Mouse (Mus musculus) urinary bladder, adult 18-20 months (tissue): ENCODE results near the gene Nipsnap2.
"Not testable (repeated sequence)": the region's sequence is repeated elsewhere in the genome, so short reads cannot be mapped to it uniquely, and the experiment has no call there.

Source experiments
- DNase-seq, 2 experiments: peaks; one replicate each; pipeline ENCODE4 v3.0.0; 2022; ENCODE audit warnings: low spot score in 2 of 2, mixed read lengths in 2 of 2

Nipsnap2 gene

DNA sequence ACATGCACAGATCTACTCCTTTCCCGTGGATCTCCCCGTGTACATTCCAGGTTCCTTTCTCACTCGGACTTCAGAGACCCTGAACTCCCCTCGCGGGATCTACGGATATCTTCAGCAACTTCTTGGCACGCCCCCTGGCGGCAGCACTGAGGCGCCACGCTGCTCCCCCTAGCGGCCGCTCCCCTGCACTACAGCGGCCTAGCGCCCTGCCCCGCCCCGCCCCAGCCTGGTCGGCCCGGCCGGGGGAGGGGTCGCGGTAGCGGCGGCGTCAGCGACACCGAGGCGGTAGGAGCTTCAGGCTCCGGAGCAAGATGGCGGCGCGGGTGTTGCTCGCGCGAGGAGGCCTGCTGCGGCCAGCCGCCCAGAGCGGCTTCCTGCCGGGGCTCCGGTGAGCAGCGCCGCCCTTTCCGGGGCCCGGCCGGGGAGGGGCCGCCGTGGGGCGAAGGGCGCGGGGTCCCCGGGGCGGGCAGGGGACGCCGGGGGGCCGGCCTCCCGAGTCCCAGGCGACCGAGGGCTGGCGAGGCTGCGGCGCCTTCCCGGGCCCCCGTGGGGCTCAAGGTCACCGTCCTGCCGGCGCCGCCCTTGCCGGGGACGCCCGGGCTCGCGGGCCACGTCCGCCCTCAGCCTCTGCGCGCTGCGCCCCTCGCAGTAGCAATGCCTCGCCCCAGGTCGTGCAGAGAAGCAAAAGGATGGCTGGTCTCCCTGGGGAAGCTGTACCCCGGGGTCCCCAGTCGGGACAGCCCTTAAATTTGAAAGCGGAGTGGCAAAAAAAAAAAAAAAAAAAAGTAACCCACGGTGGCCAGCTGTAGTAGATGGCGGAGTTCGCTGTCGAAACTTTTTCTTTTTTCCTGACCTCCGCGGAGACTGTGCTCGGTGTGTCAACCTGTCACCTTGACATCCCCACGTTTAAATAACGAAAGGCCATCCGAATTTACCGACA, at the start of gene Nipsnap2:
Gene Nipsnap2, plus strand, starts transcription at position 230 of the 940 bp plus-strand sequence.
- peak; percentile 85 to 96 for DNase-seq

DNA sequence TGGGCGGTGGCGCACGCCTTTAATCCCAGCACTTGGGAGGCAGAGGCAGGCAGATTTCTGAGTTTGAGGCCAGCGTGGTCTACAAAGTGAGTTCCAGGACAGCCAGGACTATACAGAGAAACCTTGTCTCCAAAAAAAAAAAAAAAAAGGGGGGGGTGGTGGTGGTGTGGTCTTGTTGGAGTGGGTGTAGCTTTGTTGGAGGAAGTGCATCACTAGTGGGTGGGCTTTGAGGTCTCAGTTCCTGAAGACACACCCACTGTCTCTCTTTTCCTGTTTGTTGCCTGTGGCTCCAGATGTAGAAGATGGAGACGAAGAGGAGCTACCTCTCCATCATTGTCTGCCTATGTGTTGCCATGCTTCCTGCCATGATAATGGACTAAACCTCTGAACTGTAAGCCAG, 39.7 kb upstream of the Nipsnap2 start:
- not testable (repeated sequence) for DNase-seq

DNA sequence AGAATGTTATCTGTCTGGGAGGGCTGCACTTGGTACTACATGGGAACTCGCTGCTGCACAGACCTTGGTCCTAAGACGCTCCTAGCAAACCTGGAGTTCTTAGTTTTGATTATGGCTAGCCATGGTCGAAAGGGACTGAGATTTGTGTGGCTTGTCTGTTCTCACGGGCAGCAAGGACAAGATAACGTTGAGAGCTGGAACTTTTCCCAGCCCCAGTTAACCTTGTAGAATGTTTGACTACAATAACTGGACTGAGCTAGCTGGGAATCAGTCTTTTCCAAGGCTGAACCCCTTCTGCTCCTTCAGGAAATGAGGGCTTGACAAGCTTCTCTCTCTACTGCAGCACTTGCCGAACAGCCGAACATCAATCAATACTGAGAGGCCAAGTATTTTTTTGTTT, 37.2 kb upstream of the Nipsnap2 start:
- DNase-seq, result no peak

DNA sequence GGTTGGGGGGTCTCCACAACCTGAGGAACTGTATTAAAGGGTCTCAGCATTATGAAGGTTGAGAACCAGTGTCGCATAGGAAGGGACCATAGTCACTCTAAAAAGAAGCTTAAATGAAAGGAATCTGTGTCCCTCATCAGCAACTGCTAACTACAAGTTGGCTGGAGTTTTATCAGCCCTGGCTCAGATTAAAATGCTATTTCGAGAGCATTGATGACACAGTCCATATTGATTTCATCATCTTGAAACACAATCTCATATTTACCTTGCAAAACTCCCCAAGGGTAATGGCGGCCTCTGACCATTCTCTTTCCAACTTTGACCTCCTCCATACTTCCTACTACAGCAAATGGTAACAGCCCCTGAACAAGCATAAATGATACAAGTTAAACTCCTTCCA, 34.3 kb upstream of the Nipsnap2 start:
- no peak for DNase-seq

DNA sequence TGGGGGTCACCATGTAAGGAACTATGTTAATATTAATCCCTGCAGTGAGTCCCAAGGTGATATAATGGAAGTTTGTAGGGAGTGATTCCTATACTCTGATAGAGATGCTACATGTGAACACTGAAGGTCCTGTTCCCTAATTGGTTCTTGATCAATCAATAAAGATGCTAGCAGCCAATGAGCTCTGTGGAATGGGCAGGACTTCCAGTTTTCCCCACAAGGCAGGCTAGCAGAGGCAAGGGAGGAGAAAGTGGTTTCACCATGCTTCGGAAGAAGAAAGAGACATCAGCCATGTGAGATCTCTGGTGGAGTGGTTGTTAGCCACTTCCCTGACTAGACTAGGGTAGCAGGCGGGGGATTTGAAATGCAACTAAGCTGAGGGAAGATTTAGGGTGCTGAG, 24.4 kb upstream of the Nipsnap2 start:
- no peak for DNase-seq

DNA sequence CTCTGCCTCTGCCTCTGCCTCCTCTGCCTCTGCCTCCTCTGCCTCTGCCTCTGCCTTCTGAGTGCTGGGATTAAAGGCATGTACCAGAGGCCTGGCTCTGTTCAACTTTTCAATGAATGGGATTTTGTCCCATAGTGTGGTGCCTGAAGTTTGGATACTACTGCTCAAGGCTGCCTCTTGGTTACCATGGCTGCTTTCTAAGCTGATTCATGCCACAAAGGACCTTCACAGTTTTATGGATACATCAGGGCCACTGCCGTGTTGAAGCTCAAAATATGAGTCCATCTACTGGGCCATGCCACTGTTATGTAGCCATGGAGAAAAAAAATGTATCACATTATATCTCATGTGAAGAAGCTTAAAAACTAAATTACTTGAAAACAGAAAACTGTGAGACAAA, 23.2 kb upstream of the Nipsnap2 start:
- DNase-seq, result no peak

DNA sequence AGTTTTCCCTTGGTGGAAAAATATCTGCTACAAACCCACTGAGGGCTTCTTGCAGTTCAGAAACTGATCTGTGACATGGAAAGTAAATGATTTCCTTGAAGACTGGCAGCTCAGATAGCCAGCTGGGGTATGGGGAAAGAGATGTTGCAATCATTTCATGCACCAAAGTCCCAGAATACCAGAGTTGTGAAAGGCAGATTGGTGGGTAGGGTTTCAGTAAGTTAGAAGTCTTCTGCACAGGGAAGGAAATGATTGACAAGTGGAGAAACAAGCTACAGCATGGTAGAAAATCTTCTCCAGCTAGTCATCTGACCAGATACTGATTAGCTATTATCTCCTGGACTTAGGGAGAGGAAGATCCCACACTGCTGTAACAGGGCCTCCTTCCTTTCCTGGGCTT, 21.5 kb upstream of the Nipsnap2 start:
- DNase-seq, result no peak

DNA sequence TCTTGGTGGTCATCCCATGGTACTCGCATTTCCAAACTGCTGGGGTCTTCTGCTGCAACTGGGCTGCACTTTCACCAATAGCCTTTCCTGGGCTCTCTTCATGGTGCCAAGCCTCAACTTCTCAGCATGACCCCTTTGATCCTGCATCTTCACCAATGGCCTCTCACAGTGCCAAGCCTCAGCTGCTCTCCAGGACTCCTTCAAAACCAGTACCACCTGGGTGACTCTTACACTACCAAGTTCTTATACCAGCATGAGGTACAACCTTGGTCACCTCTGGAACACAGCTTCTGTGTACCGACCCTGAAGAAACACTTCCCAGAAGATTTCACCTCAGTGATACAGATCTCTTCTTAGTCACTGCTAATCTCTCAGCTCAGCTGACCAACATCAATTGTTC, 16.5 kb upstream of the Nipsnap2 start, which contains the start of gene Sept14:
Gene Sept14, minus strand, starts transcription at position 101 of the 400 bp plus-strand sequence.
- no peak for DNase-seq

DNA sequence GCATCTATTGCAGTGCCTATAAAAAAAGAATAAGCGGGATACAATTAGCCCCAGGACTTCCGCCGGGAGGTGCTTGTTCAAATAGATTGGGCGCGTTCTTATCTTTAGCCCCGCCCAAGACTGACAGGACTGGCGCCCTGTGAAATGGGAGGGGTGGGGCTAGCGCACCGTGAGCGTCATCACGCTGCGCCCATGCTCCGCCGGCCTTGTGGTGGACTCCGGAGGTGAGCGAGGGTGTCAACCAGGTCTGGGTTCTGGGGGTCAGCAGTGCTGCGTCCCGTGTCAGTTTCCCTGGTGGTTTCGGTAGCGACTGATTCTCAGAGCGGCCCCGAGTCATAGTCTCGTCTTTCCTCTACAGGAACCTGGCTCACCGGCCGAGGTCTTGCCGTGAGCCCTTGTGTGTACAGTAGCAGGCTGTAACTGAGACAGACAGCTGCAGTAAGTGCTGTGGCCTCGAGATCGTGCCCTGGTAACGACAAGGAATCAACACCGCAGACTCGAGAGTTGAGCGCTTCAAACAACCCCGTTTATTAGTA, 9.5 kb upstream of the Nipsnap2 start, which contains the start of gene Mrps17:
Gene Mrps17, plus strand, starts transcription at position 172 of the 536 bp plus-strand sequence.
- DNase-seq, result peak; percentile 87 to 89

DNA sequence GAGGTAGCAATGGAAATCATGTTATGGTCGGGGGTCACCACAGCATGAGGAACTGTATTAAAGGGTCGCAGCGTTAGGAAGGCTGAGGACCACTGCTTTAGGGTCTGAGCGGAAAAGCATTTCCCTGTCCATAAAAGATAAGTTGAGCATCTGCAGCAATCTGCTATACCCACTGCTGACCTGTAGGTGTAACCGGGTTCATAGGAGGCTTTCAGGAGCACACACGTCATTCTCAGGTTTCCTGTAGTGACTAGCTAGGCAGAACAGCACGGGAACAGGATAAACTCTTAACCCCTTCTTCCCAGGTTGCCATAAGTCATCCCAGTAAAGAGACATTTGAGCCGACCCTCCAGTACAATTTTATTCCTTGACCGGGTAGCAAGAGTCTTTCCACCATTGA, 7.8 kb upstream of the Nipsnap2 start:
- no peak for DNase-seq

DNA sequence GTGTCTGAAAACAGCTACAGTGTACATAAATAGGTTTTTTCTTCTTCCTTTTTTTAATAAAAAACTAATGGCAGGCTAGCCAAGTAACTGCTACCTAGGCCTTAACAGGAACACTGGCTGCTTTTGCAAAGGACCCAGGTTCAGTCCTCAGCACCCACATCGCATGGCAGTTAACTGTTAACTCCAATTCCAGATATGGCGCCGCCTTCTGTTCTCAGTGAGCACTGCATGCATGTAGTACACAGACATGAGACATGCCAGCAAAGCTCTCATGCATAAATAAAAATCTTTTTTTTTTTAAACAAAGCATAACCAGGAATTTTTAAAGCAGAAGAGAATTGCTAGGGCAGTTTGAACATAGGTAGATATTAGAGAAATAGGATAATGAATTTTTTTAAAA, 4.7 kb upstream of the Nipsnap2 start:
- no peak for DNase-seq

DNA sequence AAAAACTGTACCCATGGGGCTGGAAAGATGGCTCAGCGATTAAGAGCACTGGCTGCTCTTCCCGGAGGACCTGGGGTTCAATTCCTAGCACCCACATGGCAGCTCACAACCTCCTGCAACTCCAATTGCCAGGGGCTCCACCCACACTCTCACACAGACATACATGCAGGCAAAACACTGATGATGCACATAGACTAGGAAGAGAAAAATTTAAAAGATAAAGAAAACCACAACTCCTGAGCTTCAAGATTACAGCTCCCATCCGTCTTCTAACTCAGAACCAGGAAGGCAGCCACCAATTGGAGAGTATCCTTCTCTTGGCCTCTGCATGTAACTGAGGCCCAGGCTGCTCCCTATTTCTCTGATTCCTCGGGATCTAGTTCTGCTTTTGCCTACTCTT, 595 bp upstream of the Nipsnap2 start:
- no peak for DNase-seq

DNA sequence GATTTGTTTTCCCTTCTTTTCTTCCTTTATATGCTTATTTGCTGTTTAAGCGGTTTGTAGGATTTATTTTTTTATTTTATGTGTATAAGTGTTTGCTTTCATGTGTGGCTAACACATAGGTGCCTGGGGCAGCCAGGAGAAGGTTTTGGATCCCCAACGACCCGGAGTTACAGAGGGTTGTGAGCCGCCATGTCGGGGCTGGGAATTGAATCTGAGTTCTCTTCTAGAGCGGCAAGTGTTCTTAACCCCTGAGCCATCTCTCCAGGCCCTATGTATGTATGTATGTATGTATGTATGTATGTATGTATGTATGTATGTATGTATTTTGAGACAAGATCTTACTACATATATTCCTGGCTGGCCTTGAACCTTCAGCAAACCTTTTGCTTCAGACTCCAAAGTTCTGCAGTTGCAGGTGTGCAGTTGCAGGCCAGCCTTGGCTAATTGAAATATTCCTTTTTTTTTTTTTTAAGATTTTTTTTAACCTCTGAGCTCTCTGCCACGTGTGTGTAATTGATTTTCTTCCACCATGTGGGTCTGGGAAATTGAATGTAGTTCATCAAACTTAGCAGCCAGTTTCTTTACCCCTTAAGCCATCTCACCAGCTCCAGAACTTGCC, 1.0 kb downstream of the Nipsnap2 start:
- DNase-seq, result no peak

DNA sequence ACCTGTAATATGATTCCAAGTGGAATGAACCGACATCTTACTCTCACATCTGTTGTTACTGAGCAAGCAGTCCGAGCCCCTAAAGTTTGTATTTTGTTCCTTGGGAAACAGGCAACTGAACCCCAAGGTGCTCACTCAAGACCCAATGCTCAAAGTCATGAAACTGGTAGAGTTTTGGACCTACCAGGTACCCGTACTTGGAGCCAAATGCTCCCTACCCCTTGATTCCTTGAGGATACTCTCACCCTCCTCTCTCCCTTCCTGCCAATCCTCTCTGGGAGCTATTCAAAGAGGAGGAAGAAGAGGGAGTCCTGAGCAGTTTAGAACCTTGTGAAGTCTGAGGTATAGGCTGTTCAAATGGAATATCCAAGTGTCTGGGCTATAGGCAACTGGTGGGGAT, 1.9 kb downstream of the Nipsnap2 start:
- no peak for DNase-seq

DNA sequence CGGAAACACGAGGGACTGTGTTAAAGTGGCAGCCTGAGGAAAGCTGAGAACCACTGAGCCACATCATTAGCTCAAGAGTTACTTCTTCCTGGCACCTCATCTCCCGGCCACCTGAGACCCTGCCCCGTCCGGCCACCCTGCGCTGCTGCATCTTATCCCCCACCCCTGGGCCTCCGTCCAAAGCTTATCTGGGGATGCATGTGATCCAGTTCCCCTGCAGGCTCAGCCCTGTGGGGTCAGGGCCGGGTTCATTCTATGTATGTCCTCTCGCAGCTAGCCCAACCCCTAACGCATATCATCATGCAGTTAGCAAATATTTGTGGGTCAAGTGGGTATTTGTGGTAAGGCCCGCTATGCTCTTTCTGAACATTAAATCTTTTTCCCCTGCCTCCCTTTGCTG, 4.4 kb downstream of the Nipsnap2 start:
- no peak for DNase-seq

DNA sequence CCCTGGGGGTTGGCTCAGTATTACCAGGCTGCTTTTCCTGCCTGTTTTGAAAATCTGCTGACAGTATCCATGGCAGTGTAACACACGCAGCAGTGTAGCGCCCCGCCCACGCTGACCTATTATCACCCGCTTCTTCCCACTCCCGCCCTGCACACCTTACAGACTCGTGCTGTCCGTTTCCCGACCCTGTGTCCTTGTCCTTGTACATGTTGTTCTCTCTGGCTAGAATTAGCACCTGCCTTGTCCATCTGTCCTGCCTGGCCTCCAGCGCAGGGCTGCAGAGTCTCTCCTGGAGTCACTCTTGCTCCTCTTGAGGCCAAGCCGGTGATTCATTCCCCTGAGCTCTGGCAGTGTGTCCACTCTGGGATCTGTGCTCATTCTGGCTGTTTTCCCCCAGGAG, 5.5 kb downstream of the Nipsnap2 start:
- peak in 1 of 2 experiments; percentile 28 for DNase-seq

DNA sequence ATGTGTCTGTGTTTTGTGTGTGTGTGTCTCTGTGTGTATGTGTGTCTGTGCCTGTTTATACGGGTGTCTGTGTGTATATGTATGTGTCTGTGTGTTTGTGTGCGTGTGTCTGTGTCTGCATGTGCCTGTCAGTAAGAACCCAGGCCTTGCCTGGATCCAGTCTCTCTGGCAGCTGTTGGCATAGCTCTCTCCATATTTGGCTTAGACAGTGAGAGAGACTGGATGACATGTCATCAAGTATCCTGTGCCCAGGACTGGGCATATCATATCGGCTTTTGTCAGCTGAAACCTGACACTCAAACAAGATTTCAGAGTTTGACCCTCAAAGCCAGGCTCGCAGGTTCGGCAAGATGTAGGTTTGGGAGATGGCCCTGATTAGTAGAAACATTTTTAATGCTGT, 6.2 kb downstream of the Nipsnap2 start:
- DNase-seq, result no peak

DNA sequence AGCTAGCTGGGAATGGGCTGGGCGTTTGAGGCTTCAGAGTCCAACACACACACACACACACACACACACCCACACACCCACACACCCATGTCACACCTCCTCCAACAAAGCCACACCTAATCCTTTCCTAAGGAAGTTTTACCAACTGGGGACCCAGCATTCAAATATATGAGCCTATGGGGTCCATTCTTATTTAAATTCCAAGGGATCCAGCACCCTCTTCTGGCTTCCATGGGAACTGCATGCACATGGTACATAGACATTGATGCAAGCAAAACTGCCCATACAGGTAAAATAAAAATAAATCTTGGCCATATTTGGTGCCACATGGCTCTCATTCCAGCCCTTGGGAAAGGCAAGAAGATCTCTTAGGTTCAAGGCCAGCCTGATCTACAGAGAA, 16.1 kb downstream of the Nipsnap2 start:
- no peak for DNase-seq

DNA sequence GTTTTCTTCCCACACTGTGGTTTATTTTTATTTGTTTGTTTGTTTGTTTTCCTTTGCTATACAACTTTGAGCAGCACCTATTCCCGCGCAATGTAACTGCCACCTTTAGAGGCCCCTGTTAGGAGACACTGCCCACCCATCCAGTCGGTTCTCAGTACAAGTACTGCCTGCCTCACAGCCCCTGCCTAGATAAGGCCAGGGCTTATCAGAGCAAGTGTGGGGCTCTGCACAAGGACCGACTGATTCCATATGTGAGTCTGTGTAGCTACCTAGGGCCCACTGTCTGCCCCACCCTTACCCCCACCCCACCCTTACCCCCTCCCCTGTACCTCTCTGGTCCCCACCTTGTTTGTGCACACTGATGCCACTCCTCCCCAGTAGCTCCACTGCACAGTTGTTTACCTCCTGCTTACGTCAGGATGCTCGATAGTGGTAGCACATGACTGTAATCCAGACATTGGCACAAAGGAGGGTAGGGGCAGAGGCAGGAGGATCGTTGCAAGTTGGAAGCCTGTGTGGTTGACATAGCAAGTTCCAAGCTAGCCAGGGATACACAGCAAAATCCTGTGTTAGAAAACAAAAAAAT, 18.1 kb downstream of the Nipsnap2 start:
- no peak for DNase-seq

DNA sequence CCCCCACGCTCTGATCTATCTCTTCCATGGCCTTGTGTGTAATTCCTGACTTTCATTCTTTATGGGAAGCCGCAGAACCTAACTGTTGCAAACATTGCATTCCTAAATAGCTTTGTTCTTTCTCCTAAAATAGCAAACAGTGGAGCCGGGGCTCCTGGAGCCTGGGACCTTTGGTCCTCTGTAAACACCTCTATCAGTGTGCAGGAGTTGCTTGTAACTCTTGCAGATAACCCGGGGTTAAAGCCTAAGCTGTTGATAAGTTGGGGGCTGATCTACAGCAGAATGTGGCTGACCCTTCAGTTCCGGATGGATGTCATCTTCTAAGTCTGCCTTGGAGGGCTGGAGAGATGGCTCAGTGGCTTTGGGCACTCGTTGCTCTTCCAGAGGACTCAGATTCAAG, 19.2 kb downstream of the Nipsnap2 start:
- no peak for DNase-seq

DNA sequence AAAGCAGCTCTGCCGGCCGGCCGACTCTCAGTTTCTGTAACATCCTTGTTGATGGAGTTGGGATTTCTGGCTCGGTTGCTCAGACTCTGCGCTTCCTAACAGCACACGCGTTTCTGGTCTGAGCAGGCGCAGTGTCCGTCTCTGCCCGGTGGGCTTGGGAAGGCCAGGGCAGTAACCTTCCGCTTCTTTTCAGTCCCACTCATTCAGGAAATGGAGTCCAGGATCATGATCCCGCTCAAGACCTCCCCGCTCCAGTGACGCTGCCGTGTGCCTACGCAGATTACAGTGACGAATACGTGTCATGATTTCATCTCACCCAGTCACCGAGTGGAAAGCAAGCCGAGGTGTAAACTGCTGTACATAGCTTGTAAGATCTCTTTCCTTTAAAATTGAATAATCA, 32.0 kb downstream of the Nipsnap2 start:
- DNase-seq, result no peak

DNA sequence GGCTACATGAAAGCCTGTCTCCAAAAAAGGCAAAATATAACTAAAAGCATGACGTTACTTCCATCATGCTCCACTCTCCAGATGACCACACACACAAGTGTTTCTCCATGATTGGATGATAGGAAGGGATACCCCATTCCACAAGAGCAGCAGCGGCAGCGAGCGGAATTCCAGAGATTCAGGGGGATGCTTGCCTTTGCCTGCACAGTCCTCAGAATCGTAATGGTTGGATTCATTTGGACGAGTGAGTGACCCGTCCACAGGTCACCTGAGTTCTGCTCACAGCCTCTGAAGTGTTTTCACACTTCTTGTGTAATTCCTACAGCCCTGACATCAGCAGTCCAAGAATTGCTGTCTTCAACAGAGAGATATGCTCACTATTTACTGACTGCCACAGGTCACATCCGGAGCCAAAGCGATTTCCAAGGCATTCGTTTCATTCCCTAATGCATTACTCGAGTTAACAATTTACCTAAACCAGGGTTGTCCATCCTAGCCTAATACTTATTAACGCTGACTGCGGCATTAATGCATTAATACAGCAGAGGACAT, 35.1 kb downstream of the Nipsnap2 start:
- no peak for DNase-seq
